Mouse (Mus musculus) liver, embryonic 14.5 days (tissue): Measurements from ENCODE around the gene Dazap2.

Experiments
- CTCF ChIP-seq: IDR thresholded peaks from 2 replicates; pipeline ENCODE4 v1.5.1; 2016; ENCODE audit warnings: antibody characterized with exemption, low read depth, control low read depth
- EP300 ChIP-seq: IDR thresholded peaks from 2 replicates; pipeline ENCODE4 v1.6.1; 2016; ENCODE audit warnings: antibody characterized with exemption, low read depth

- TF ChIP-seq CTCF (no peak), EP300 (no peak)
These were observed 25.0 kb downstream of the Dazap2 start for GRCm38 (mm10) chr15:100639972-100640750.
